Mouse (Mus musculus) embryonic facial prominence, embryonic 12.5 days (tissue): ENCODE data around the gene Lsamp. TPM values are rescaled to one million over a fixed set of nuclear protein-coding genes. Genes with fewer than 3 reads are reported as not detected.
A peak's percentile ranks its signal among the peaks of the same experiment; 100 is the strongest.

Source experiments
- ATAC-seq: fragments of 200-750 bp; cut with Nextera tagmentation; 2 replicates; pipeline ENCODE4 v1.8.0; 2017; ENCODE audit not compliant: insufficient number of reproducible peaks, insufficient read depth, low FRiP score, low TSS enrichment
- H3K27ac ChIP-seq: fragments of 300-500 bp; sonication (generic); 2 replicates; pipeline ENCODE4 v1.5.1; 2016; ENCODE audit warnings: mild to moderate bottlenecking
- H3K27me3 ChIP-seq: fragments of 300-500 bp; sonication (generic); 2 replicates; pipeline ENCODE4 v1.6.1; 2016; ENCODE audit warnings: mild to moderate bottlenecking, moderate library complexity
- H3K36me3 ChIP-seq: fragments of 300-500 bp; sonication (generic); 2 replicates; pipeline ENCODE4 v1.6.1; 2016; ENCODE audit warnings: mild to moderate bottlenecking
- H3K4me1 ChIP-seq: fragments of 300-500 bp; sonication (generic); 2 replicates; pipeline ENCODE4 v1.6.1; 2016
- H3K4me2 ChIP-seq: fragments of 300-500 bp; sonication (generic); replicated peaks from 2 replicates; pipeline ENCODE4 v1.6.1; 2016; ENCODE audit warnings: mild to moderate bottlenecking, moderate library complexity
- H3K4me3 ChIP-seq: fragments of 300-500 bp; sonication (generic); 2 replicates; pipeline ENCODE4 v1.5.1; 2016; ENCODE audit warnings: mild to moderate bottlenecking
- H3K9ac ChIP-seq: fragments of 300-500 bp; sonication (generic); 2 replicates; pipeline ENCODE4 v1.6.1; 2016; ENCODE audit warnings: mild to moderate bottlenecking, moderate library complexity
- H3K9me3 ChIP-seq: fragments of 300-500 bp; sonication (generic); 2 replicates; pipeline ENCODE4 v1.6.1; 2016; ENCODE audit warnings: mild to moderate bottlenecking, moderate library complexity
- WGBS: fragments of 180-500 bp; shearing (Covaris S2); methylation state at CpG from one replicate; pipeline ENCODE4 v1.1.7; 2016; 5-methylcytosine and 5-hydroxymethylcytosine counted together
- polyA plus RNA-seq: library from polyadenylated mRNA; unstranded; fragments of >200 nt; fragmentation: Nextera tagmentation; extraction: Ambion mirVana; gene quantifications from 2 replicates; pipeline ENCODE4 v1.2.1, GENCODE M21; 2016

Gene Lsamp
- polyA plus RNA-seq, 1 experiment from 2014 or later = 11.5 TPM

- no peaks in the 10 kb centered on the region for H3K27me3 ChIP-seq
- ATAC-seq = no peak
- H3K36me3 ChIP-seq = no peaks in the 10 kb centered on the region
- no peak overlapping the region for H3K4me3 ChIP-seq
- 94% methylated on average over 4 of the region's 4 CpGs for WGBS
- no peak overlapping the region for H3K27ac ChIP-seq
- no peaks in the 10 kb centered on the region for H3K9me3 ChIP-seq
- H3K9ac ChIP-seq = no peak overlapping the region
- no peaks in the 10 kb centered on the region for H3K4me1 ChIP-seq
- no peak overlapping the region for H3K4me2 ChIP-seq
Measured at GRCm38 (mm10) chr16:41929546-41929945, 1945.4 kb downstream of the Lsamp start.

GRCm38 (mm10) chr16:41935701-41936100 is 1951.5 kb downstream of the Lsamp start:
- H3K9me3 ChIP-seq = no peaks in the 10 kb centered on the region
- no peak overlapping the region for H3K9ac ChIP-seq
- H3K27ac ChIP-seq = no peak overlapping the region
- H3K4me3 ChIP-seq = no peak overlapping the region
- no peaks in the 10 kb centered on the region for H3K36me3 ChIP-seq
- ATAC-seq = no peak
- 50% methylated on average over 2 of the region's 2 CpGs for WGBS
- H3K27me3 ChIP-seq = no peaks in the 10 kb centered on the region
- no peak overlapping the region for H3K4me2 ChIP-seq
- H3K4me1 ChIP-seq = no peaks in the 10 kb centered on the region

GRCm38 (mm10) chr16:41936908-41937595 is 1952.9 kb downstream of the Lsamp start:
- ATAC-seq = no peak
- Histone ChIP-seq H3K9ac (no peak overlapping the region), H3K27ac (no peak overlapping the region), H3K36me3 (no peaks in the 10 kb centered on the region), H3K27me3 (no peaks in the 10 kb centered on the region), H3K4me2 (no peak overlapping the region), H3K4me3 (no peak overlapping the region), H3K9me3 (no peaks in the 10 kb centered on the region), H3K4me1 (no peaks in the 10 kb centered on the region)
- WGBS = 81% methylated on average over 3 of the region's 3 CpGs

- Histone ChIP-seq H3K4me1 (no peaks in the 10 kb centered on the region), H3K36me3 (no peaks in the 10 kb centered on the region), H3K4me3 (no peak overlapping the region), H3K9ac (no peak overlapping the region), H3K4me2 (no peak overlapping the region), H3K27ac (no peak overlapping the region), H3K27me3 (no peaks in the 10 kb centered on the region), H3K9me3 (no peaks in the 10 kb centered on the region)
- no peak for ATAC-seq
- 91% methylated on average over 1 of the region's 1 CpGs for WGBS
Measured at GRCm38 (mm10) chr16:41937596-41937990, 1953.4 kb downstream of the Lsamp start.

- Histone ChIP-seq H3K9me3 (no peaks in the 10 kb centered on the region), H3K4me3 (no peak overlapping the region), H3K9ac (no peak overlapping the region), H3K36me3 (no peaks in the 10 kb centered on the region), H3K27ac (no peak overlapping the region), H3K27me3 (no peaks in the 10 kb centered on the region), H3K4me1 (no peaks in the 10 kb centered on the region), H3K4me2 (no peak overlapping the region)
- WGBS = 90% methylated on average over 5 of the region's 5 CpGs
- no peak for ATAC-seq
Measured at GRCm38 (mm10) chr16:41938258-41938657, 1954.1 kb downstream of the Lsamp start.

- no peak overlapping the region for H3K9ac ChIP-seq
- no peak overlapping the region for H3K27ac ChIP-seq
- no peaks in the 10 kb centered on the region for H3K27me3 ChIP-seq
- ATAC-seq = no peak
- H3K36me3 ChIP-seq = no peaks in the 10 kb centered on the region
- H3K9me3 ChIP-seq = no peaks in the 10 kb centered on the region
- H3K4me2 ChIP-seq = no peak overlapping the region
- H3K4me1 ChIP-seq = no peaks in the 10 kb centered on the region
- 84% methylated on average over 7 of the region's 7 CpGs for WGBS
- no peak overlapping the region for H3K4me3 ChIP-seq
Measured at GRCm38 (mm10) chr16:41941591-41942315, 1957.6 kb downstream of the Lsamp start.

- no peaks in the 10 kb centered on the region for H3K27me3 ChIP-seq
- WGBS = 92% methylated on average over 3 of the region's 3 CpGs
- no peaks in the 10 kb centered on the region for H3K4me1 ChIP-seq
- H3K9me3 ChIP-seq = no peaks in the 10 kb centered on the region; the same call in 1 of the 2 replicates
- H3K36me3 ChIP-seq = no peaks in the 10 kb centered on the region
- ATAC-seq = no peak
- no peak overlapping the region for H3K9ac ChIP-seq
- no peak overlapping the region for H3K27ac ChIP-seq
- H3K4me2 ChIP-seq = no peak overlapping the region
- H3K4me3 ChIP-seq = no peak overlapping the region
Measured at GRCm38 (mm10) chr16:41957811-41958210, 1973.7 kb downstream of the Lsamp start.

- no peaks in the 10 kb centered on the region for H3K36me3 ChIP-seq
- H3K4me1 ChIP-seq = no peaks in the 10 kb centered on the region
- WGBS = 51% methylated on average over 1 of the region's 1 CpGs
- no peak overlapping the region for H3K4me2 ChIP-seq
- H3K27me3 ChIP-seq = no peaks in the 10 kb centered on the region
- no peak overlapping the region for H3K27ac ChIP-seq
- H3K4me3 ChIP-seq = no peak overlapping the region
- no peak for ATAC-seq
- no peak overlapping the region for H3K9ac ChIP-seq
- no peaks in the 10 kb centered on the region for H3K9me3 ChIP-seq
Measured at GRCm38 (mm10) chr16:41965636-41966035, 1981.5 kb downstream of the Lsamp start.

- H3K4me1 ChIP-seq = no peaks in the 10 kb centered on the region
- no peak for ATAC-seq
- H3K4me3 ChIP-seq = no peak overlapping the region
- no peak overlapping the region for H3K9ac ChIP-seq
- no peak overlapping the region for H3K27ac ChIP-seq
- H3K27me3 ChIP-seq = no peaks in the 10 kb centered on the region
- 65% methylated on average over 2 of the region's 2 CpGs for WGBS
- H3K4me2 ChIP-seq = no peak overlapping the region
- no peaks in the 10 kb centered on the region for H3K36me3 ChIP-seq
- no peaks in the 10 kb centered on the region for H3K9me3 ChIP-seq
Measured at GRCm38 (mm10) chr16:41969215-41969614, 1985.1 kb downstream of the Lsamp start.

GRCm38 (mm10) chr16:41974866-41975719 is 1990.9 kb downstream of the Lsamp start:
- Histone ChIP-seq H3K27me3 (no peaks in the 10 kb centered on the region), H3K9me3 (no peaks in the 10 kb centered on the region), H3K36me3 (no peaks in the 10 kb centered on the region), H3K4me3 (no peak overlapping the region), H3K4me1 (no peaks in the 10 kb centered on the region), H3K27ac (no peak overlapping the region), H3K4me2 (no peak overlapping the region), H3K9ac (no peak overlapping the region)
- 69% methylated on average over 2 of the region's 2 CpGs for WGBS
- ATAC-seq = peak; percentile 79

- Histone ChIP-seq H3K9me3 (no peaks in the 10 kb centered on the region), H3K9ac (no peak overlapping the region), H3K4me2 (no peak overlapping the region), H3K4me1 (no peaks in the 10 kb centered on the region), H3K27me3 (no peaks in the 10 kb centered on the region), H3K27ac (no peak overlapping the region), H3K36me3 (no peaks in the 10 kb centered on the region), H3K4me3 (no peak overlapping the region)
- WGBS = 72% methylated on average over 5 of the region's 5 CpGs
- no peak for ATAC-seq
Measured at GRCm38 (mm10) chr16:41976897-41977296, 1992.7 kb downstream of the Lsamp start.
